Mouse (Mus musculus) embryonic fibroblast, embryonic 13.5 days (primary cell): ENCODE measurements around the gene Gm10065.

Source experiments
- CTCF ChIP-seq: IDR thresholded peaks from 2 replicates; pipeline ENCODE4 v1.5.1; 2011; ENCODE audit warnings: mild to moderate bottlenecking, control low read depth, low read length, moderate library complexity, borderline replicate concordance; ENCODE audit not compliant: insufficient read depth
- POLR2A ChIP-seq: IDR thresholded peaks from 2 replicates; pipeline ENCODE4 v1.6.1; 2011; ENCODE audit warnings: low read depth, mild to moderate bottlenecking, control low read depth, low read length, moderate library complexity

DNA sequence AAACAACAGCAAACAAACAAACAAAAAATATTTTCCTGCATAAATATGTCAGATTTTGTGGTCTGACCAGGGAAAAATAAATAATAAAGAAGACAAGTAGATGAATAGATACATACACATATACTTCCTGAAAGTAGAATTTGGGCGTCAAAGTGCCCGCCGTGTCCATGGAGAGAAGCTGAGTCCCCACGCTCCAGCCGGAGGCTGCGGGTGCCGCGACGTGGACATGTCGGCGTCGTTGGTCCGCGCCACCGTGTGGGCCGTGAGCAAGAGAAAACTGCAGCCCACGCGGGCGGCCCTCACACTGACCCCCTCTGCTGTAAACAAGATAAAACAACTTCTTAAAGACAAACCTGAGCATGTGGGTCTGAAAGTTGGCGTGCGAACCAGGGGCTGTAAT is 15.8 kb upstream of the Gm10065 start, which contains the start of gene AK157302:
- no peak for TF ChIP-seq CTCF
- no peak for TF ChIP-seq POLR2A
